Mouse (Mus musculus) C2C12 (cell line): ENCODE data around the gene Rabgap1l.
"Not testable (repeated sequence)": the region's sequence is repeated elsewhere in the genome, so short reads cannot be mapped to it uniquely, and the experiment has no call there.

Source experiments
- CTCF ChIP-seq: IDR thresholded peaks from one replicate; pipeline ENCODE4 v1.5.1; 2011; ENCODE audit not compliant: control insufficient read depth, insufficient read depth, insufficient read length
- MYOG ChIP-seq: IDR thresholded peaks from one replicate; pipeline ENCODE4 v1.6.1; 2011; ENCODE audit not compliant: control insufficient read depth, insufficient read length; ENCODE audit errors: extremely low read depth

DNA sequence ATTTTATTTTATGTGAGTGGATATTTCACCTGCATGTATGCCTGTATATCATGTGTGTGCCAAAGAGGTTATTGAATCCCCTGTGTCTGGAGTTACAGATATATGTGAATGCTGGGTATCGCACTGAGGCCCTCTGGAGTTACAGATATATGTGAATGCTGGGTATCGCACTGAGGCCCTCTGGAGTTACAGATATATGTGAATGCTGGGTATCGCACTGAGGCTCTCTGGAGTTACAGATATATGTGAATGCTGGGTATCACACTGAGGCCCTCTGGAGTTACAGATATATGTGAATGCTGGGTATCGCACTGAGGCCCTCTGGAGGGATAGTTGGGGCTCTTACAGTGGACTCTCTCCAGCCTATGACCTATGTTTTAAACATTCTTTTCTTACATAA, 383.3 kb downstream of the Rabgap1l start:
- TF ChIP-seq CTCF, MYOG: not testable (repeated sequence)
